Mouse (Mus musculus) embryonic fibroblast, embryonic 13.5 days (primary cell): ENCODE measurements around the gene Mettl8.

Source experiments
- CTCF ChIP-seq: IDR thresholded peaks from 2 replicates; pipeline ENCODE4 v1.5.1; 2011; ENCODE audit warnings: mild to moderate bottlenecking, control low read depth, low read length, moderate library complexity, borderline replicate concordance; ENCODE audit not compliant: insufficient read depth
- POLR2A ChIP-seq: IDR thresholded peaks from 2 replicates; pipeline ENCODE4 v1.6.1; 2011; ENCODE audit warnings: low read depth, mild to moderate bottlenecking, control low read depth, low read length, moderate library complexity

- TF ChIP-seq CTCF (no peak), POLR2A (no peak)
Observed at GRCm38 (mm10) chr2:70989201-70990191, 65.9 kb downstream of the Mettl8 start.
